Mouse (Mus musculus): Measurements from ENCODE around the gene Bcl2a1b.
"Not testable (repeated sequence)": the region's sequence is repeated elsewhere in the genome, so short reads cannot be mapped to it uniquely, and the experiment has no call there.

DNA sequence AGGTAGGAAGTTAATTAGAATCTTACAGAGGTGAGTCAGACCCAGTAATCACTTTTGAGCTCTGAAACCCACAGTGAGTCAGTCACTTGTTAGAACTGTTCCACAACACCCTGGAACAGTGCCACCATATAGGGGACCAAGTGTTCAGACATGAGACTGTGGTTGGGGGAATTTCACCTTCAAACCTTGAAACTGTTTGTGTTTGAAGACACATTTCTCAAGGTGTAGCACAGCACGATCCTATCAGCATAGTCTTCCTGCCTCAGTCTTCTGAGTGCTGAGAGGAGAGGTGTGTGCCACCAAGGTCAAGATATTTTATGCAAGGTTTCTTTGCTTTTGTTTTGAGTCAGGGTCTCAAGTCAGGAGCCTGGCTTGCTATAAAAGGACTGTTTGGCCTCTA lies 9.9 kb downstream of the Bcl2a1b start:
- not testable (repeated sequence) for TF ChIP-seq CTCF (IDR thresholded peaks at IDR 0.05; ENCODE audit: borderline replicate concordance, control insufficient read depth, extremely low read depth, insufficient read depth, low read length, poor library complexity); POLR2A (IDR thresholded peaks at IDR 0.05; ENCODE audit: control insufficient read depth, extremely low read depth, insufficient read depth, low read length, poor library complexity)

Measured in thymus, adult 2 months (tissue).